Mouse (Mus musculus): ENCODE data around the gene Atp5g1.
"Not testable (repeated sequence)": the region's sequence is repeated elsewhere in the genome, so short reads cannot be mapped to it uniquely, and the experiment has no call there.

Gene Atp5g1

DNA sequence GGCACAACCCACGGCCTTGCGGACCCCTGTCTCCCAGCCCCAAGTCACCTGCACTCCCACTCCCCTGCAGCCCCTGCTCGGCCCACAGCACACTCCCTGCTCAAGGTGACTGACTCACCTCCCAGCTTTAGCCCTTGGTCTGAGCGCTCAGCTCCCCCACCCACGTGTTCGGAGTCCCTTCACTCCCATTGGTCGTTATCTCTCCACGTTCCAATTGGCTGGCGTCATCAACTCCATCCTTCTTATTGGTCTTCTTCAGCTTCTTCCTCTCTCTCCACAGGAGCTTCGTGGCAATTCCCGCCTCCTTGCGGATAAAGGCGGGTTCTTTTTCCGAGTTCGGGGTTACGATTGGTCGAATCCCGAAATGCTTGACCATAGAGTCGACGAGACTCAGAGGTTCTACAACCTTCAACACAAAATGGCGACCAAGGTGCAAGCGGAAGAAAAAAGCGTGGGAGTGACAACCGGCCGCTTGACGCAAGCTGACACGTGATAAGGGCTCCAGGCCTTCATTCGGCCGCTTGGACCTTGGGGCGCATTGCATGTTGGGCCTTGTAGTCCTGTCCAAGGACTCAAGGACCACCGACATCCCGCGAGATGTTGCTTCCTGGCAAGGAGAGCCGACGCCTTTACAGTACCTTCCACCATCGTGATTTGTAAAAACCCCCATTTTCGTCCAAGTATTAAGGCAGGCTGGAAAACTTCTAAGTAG lies at the start of gene Atp5g1:
TSS of gene Atp5g1 (minus strand) at position 162 of the 712 bp plus-strand sequence.
- in situ Hi-C loops (cut with MboI, MseI): no loop called here

DNA sequence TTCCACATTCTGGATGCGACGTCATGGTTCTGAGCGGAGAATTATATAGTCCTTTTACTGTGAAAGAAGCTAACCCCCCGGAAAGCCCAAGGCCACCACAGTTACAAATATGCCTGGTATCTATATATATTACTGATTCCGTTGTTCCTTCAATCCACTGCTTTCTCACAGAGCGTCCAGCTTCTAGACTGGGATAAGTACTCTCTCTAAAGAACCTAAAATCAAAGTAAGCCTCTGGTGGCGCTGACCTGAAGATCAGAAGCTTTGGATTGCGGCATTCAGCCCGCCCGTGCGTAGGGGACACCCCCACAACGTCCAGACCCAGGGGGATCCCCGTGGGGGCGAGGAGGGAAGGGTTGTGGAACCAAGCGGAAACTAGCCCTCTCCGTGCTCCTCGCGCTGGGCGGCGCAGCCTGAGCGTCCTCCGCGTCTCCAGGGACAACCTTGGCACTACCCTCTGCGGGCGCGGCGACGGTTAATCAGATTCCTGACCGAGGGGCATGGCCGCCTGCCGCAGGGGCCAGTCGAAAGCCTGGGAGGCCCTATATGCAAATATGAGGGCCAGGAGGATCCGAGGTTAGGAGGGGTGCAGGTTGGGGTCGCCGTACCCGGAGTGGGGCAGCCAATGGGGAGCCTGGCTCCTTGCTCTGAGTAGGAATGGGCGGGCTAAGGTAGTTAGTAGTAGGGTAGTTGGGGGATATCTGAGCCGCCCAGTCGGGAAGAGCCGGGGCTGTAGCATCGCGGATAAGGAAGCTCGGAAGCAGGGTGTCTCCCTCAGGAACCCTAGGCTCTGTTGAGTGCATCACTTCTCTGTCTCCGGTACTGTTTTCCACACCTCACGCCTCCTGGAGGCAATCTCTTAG lies 48.8 kb upstream of the Atp5g1 start:
- in situ Hi-C loops (cut with MboI, MseI): no loop called here

DNA sequence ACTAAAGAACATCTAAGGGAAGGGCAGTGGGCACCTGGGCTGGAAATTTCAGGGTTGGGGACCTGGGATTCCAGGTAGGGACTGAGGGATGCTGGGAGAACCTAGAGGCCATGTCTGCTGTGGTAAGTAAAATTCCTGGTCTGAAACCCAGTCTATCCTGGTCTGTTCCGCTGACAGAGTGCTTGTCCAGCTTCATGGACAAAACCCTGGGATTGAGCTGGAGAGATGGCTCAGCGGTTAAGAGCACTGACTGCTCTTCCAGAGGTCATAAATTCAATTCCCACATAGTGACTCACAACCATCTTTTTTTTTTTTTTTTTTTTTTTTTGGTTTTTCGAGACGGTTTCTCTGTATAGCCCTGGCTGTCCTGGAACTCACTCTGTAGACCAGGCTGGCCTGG lies 47.3 kb upstream of the Atp5g1 start:
- in situ Hi-C loops (cut with MboI, MseI): not testable (repeated sequence)

DNA sequence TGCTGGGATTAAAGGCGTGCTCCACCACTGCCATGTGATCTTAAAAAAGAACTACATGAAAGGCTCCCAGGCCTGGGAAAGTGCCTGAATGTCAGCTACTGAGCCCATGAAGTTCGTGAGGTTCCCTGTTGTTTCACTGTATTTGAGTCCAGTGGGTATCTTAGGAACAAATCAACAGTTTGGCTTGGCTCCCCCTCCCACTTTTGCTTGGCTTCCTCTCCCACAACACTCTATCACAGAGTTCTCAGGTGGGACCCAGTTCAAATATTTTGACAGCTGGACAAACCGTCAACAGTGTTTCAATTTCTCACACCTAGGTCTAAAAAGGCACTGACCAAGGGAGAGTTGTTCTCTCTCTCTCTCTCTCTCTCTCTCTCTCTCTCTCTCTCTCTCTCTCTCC lies 43.9 kb upstream of the Atp5g1 start:
- in situ Hi-C loops (cut with MboI, MseI): no loop called here

DNA sequence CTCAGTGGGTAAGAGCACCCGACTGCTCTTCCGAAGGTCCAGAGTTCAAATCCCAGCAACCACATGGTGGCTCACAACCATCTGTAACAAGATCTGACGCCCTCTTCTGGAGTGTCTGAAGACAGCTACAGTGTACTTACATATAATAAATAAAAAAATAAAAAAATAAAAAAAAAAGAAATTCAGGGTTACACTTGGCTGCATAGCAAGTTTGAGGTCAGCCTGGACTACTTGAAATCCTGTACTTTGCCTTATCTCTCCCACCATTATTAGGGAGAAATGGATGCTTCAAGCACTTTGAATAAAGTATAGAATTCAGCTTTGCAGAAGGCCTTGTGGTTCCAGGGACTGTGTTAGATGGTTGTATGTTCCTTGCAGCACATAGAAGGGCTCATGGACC lies 41.5 kb upstream of the Atp5g1 start:
- in situ Hi-C loops (cut with MboI, MseI): not testable (repeated sequence)

DNA sequence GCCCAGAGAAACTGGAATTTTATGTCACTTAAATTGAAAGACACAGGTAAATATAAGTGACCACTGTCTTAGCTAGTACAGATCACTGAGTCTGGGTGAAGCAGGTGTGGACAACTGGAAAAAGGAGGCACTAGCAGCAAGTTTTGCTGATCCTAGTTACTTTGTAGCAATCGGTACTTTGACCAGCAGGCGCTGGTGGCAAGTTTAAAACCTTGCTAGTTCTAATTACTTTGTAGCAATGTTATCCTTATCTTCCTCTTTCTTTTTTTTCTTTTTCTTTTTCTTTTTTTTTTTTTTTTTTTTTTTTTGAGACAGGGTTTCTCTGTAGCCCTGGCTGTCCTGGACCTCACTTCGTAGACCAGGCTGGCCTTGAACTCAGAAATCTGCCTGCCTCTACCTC lies 40.6 kb upstream of the Atp5g1 start:
- in situ Hi-C loops (cut with MboI, MseI): no loop called here

DNA sequence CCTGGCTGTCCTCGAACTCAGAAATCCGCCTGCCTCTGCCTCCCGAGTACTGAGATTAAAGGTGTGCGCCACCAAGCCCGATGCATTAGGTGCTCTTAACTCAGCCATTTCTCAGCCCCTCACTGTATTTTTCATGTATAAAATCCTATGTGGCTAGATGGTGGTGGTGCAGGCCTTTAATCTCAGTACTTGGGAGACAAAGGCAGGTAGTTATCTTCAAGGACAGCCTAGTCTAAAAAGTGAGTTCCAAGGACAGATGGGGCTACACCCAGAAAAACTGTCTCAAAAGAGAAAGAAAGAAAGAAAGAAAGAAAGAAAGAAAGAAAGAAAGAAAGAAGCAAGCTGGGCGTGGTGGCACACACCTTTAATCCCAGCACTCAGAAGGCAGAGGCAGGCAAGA lies 39.9 kb upstream of the Atp5g1 start:
- in situ Hi-C loops (cut with MboI, MseI): no loop called here

DNA sequence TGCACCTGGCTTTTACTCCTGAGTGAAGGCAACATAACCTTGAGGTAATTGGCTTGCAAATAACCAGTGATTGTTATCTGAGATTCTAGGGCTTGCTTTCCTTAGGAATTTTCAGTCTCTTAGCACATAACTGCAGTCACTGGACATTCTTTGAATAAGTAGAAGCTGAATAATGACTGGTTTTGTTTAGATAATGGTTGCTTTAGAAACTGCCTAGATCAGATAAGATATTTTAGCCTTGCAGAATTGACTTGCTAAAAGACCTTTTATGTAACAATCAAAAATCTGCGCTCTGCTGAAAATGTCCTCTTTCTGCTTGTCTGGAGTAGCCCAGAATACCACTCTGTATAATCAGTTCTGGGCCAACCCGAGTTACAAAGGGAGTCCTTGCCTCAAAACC lies 38.6 kb upstream of the Atp5g1 start:
- in situ Hi-C loops (cut with MboI, MseI): no loop called here

DNA sequence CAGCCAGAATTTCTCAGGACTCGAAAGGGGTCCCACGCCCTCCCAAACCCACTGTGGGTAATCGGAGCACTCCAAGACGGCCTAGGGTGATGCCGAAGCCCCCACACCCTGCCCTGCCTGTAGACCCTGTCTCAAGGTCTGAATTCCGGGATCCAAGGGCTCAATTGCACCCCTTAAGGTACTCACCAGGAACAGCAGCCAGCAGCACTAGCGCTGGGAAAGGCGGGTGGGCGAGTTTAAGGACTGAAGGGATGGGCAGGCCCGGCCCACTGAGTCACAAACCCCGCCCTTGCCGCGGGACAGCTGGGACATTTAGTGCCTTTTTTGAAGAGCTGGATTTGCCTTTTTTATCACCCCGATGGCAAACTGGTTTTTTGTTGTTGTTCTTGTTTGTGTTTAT lies 36.3 kb upstream of the Atp5g1 start, which contains the start of gene Calcoco2:
TSS of gene Calcoco2 (minus strand) at position 214 of the 400 bp plus-strand sequence.
- in situ Hi-C loops (cut with MboI, MseI): no loop called here

DNA sequence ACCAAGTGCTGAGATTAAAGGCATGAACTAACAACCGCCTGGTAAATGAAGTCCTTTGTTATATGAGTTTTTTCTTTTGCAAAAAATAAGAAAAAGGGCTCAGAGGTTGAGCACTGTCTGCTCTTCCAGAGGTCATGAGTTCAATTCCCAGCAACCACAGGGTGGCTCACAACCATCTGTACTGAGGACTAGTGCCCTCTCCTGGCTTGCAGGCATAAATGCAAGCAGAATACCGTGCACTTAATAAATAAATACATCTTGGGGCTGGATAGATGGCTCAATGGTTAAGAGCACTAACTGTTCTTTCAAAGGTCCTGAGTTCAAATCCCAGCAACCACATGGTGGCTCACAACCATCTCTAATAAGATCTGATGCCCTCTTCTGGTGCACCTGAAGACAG lies 35.5 kb upstream of the Atp5g1 start:
- in situ Hi-C loops (cut with MboI, MseI): not testable (repeated sequence)

DNA sequence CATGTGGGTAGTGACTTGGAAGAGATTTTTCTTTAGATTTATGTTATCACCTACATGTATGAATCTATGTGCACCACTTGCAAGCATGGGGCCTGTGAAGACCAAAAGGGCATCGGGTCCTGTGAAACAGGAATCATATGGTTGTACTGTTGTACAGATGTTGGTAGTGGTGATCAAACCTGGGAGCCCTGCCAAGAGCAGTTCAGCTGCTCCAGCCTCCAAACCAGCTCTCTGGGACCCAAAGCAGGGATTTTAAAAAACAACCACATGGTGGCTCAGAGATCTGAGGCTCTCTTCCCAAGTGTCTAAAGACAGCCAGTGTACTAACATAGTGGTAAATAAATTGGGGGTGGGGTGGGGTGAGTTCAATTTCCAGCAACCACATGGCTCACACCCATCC lies 32.9 kb upstream of the Atp5g1 start:
- in situ Hi-C loops (cut with MboI, MseI): no loop called here

DNA sequence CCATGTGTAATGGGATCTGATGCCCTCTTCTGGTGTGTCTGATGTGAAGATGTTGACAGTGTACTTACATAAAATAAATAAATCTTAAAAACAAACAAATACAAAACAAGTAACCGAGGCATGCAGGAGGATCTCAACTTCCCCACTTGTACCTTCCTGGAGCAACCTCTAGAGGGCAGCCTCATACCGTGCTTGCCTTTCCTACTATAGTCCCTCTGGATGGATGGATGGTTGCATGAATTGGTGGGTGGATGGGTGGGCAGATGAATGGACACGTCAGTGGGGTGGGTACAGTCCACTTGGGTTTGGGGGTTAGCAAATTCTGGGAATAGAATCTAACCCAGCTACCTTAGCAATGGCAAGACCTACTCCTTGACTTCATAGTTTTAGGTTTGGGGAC lies 17.9 kb upstream of the Atp5g1 start:
- in situ Hi-C loops (cut with MboI, MseI): no loop called here

DNA sequence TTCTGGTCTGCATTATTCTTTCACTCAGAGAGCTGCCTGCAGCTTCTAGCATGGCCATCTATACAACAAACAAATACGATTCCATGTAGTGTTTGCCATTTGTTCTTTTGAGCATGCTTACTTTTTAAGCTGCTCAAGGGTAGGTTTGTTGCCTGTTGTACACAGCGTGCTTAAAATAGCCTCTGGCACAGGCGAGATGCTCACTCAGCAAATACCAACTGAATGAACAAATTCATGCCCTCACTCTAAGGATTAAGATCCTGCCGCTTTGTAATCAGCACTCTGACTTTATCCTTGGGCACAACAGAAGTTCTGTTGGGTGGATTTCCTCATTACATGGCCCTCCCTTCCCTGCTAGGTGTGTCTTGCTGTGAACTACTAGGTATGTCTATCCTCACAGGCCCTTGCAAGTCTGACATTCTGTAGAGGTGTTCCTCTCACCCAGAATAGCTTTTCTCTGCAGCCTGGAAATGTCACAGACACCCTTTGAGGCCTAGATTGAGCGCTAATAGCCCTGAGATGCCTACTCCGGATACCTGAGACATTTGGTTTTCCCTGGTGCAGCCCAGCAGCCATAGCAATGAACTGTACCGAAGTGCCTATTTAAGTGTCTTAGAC lies 17.3 kb upstream of the Atp5g1 start:
- in situ Hi-C loops (cut with MboI, MseI): no loop called here

DNA sequence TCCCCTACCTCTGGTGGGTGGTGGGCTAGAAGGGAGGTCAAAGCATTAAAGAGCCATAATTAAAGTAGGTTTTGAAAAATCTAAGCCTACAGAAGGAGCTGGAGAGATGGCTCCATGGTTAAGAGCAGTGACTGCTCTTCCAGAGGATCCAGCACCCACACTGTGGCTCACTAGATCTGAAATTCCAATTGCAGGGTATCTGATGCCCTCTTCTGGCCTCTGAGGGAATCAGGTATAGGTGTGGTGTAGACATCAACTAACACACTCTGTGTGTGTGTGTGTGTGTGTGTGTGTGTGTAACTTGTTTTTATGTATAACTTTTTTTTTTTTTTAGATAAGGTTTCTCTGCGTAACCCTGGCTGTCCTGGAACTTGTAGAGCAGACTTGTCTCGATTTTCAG lies 15.6 kb upstream of the Atp5g1 start:
- in situ Hi-C loops (cut with MboI, MseI): no loop called here

DNA sequence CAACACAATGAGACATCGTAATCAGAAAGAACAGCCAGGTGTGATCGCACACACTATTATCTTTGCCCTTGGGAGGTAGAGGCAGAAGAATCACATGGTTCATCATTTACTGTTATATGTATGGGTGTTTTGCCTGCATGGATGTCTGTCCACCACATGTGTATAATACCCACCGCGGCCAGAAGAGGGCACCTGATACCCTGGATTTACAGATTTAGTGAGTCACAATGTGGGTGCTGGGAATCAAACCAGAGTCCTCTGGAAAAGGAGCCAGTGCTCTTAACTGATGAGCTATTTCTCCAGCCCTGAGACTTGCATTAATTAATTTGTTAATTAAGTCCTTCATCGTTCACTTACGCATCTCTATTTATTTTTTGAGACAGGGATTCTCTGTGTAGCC lies 12.5 kb upstream of the Atp5g1 start:
- in situ Hi-C loops (cut with MboI, MseI): no loop called here

DNA sequence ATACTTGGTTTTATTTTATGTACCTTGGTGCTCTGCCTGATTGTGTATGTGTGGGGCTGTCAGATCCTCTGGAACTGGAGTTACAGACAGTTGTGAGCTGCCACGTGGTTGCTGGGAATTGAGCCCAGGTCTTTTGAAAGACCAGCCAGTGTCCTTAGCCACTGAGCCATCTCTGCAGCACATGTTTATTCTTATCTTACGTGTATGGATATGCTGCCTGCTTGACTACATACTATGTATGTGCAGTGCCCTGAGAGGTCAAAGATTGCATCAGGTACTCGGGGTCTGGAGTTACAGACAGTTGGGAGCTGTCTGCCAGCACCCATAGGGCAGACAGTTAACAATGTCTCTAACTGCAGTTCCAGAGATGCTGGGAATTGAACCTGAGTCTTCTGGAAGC lies 7.2 kb upstream of the Atp5g1 start:
- in situ Hi-C loops (cut with MboI, MseI): no loop called here

DNA sequence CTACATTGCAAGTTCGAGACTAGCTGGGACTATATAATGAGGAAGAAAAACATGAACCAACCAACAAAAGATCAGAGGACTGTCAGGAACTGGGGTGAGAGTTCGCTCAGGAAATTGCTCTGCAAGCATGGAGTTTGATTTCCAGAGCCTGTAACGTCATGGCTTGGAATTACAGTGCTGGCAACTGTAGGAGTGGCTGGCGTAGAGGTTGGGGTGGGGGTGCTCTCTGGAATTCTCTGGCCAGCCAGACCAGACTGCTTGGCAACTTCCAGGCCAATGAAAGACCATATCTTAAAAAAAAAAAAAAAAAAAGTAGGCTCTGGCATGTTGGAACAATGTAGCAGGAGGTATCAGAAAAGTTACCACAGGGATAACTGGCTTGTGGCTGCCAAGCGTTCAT lies 5.3 kb upstream of the Atp5g1 start:
- in situ Hi-C loops (cut with MboI, MseI): no loop called here

DNA sequence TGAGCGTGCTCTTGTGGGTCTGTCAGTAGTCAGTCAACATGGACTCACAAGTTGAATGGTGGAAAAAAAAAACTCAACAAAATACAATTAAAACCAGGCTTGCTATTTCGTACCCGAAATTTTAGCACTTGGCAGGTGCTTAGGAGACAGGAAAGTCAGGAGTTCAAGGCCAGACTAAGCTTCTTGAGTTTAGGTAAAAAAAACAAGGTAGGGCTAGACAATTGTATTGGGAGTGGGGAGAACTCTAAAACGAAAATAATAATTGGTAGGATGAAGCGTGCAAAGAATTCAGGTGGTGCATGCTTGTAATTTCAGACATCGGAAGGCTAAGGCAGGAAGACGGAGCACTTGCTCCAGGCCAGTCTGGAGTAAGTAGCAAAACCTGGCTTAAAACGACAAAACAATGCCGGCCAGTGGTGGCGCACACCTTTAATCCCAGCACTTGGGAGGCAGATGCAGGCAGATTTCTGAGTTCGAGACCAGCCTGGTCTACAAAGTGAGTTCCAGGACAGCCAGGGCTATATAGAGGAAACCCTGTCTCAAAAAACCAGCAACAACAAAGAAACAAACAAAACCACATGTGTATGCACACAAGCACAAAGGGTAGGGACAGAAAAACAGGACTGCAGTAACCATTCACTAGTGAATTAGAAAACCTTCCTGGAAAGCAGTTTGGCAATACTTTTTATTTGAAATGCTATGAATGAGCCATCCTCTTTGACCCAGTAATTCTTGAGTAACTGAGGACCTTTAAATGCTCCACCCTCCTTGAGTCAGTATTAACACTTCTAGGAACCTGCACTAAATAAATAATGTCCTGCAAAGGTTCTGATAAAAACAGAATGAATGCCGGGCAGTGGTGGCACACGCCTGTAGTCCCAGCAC lies 993 bp upstream of the Atp5g1 start:
- in situ Hi-C loops (cut with MboI, MseI): no loop called here

DNA sequence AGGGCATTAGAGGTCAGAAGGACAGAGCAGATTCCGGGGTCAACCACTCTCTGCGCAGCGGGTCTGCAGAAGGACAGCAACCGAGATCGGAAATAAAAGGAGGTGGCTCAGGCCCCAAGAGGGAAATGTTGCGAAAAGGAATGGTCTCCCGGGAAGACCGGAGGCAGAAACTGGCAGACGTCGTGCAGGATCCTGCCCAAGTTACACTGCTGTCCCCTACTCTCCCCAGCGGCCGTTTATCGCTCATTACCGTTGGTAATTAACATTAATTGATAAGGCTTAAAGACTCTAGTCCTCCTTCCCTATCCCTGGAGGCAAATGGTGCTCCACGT lies 327 bp downstream of the Atp5g1 start:
- in situ Hi-C loops (cut with MboI, MseI): no loop called here

DNA sequence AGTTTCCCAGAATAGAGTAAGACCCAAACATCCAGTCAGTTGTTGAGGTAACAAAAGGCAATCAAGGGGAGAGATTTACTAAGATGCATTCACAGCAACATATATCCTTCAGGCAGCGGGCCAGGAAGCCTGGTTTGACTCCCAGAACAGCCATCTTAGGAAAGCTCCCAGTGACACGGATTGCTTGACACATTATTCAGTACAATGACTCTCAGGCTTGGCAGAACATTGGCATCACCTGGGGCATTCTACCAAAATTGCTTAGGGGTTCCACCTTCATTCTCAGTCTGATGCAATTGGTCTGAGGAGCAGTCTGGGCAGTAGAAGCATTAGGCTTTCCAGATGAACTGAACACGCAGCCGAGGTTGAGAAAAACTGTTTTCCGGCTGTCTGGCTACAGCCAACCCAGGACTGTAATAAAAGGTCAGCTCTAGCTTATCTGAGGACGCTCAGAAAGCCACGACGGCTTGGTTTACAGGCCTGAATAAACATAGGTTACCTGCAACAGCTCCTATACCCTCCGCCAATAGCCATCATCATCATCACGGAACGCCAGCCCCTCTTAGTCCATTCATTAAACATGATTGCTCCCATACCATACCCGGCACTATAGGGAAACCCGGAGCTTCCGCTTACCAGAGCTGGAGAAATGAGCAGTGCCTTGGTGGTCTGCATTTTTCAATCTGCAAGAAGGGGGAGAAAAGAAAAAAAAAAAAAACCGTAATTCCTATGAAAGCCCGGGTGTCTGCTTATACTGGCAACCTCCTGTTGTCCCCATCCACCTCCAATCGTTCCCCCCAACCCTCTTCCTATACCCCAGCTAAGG lies 906 bp downstream of the Atp5g1 start:
- in situ Hi-C loops (cut with MboI, MseI): no loop called here
